Mouse (Mus musculus): Measurements from ENCODE around the gene Plxna2.
A peak's percentile ranks its signal among the peaks of the same experiment; 100 is the strongest.

The Plxna2 gene

GRCm38 (mm10) chr1:194665715-194666114 lies 47.7 kb downstream of the Plxna2 start:
- no peak for DNase-seq

GRCm38 (mm10) chr1:194671783-194672524 lies 53.9 kb downstream of the Plxna2 start:
- peak; percentile 35 to 47 for DNase-seq

GRCm38 (mm10) chr1:194672525-194672894 lies 54.5 kb downstream of the Plxna2 start:
- DNase-seq = no peak

GRCm38 (mm10) chr1:194673229-194673628 lies 55.2 kb downstream of the Plxna2 start:
- DNase-seq = no peak

- DNase-seq = peak; percentile 61 to 68
Observed at GRCm38 (mm10) chr1:194675106-194675890, 57.3 kb downstream of the Plxna2 start.

GRCm38 (mm10) chr1:194675891-194676200 lies 57.8 kb downstream of the Plxna2 start:
- no peak for DNase-seq

- DNase-seq = peak; percentile 65 to 80
Observed at GRCm38 (mm10) chr1:194677878-194678277, 59.9 kb downstream of the Plxna2 start.

- no peak for DNase-seq
Observed at GRCm38 (mm10) chr1:194679147-194679546, 61.1 kb downstream of the Plxna2 start.

- DNase-seq = no peak
Observed at GRCm38 (mm10) chr1:194680136-194680535, 62.1 kb downstream of the Plxna2 start.

- no peak for DNase-seq
Observed at GRCm38 (mm10) chr1:194682021-194682420, 64.0 kb downstream of the Plxna2 start.

- no peak for DNase-seq
Observed at GRCm38 (mm10) chr1:194683132-194683531, 65.1 kb downstream of the Plxna2 start.

- DNase-seq = no peak
Observed at GRCm38 (mm10) chr1:194685896-194686295, 67.9 kb downstream of the Plxna2 start.

- no peak for DNase-seq
Observed at GRCm38 (mm10) chr1:194687746-194688145, 69.7 kb downstream of the Plxna2 start.

GRCm38 (mm10) chr1:194688161-194688560 lies 70.1 kb downstream of the Plxna2 start:
- DNase-seq = no peak

GRCm38 (mm10) chr1:194693063-194693462 lies 75.0 kb downstream of the Plxna2 start:
- no peak for DNase-seq

- no peak for DNase-seq
Observed at GRCm38 (mm10) chr1:194693488-194693887, 75.5 kb downstream of the Plxna2 start.

GRCm38 (mm10) chr1:194694805-194695204 lies 76.8 kb downstream of the Plxna2 start:
- DNase-seq = no peak

GRCm38 (mm10) chr1:194697439-194697838 lies 79.4 kb downstream of the Plxna2 start:
- DNase-seq = no peak

- no peak for DNase-seq
Observed at GRCm38 (mm10) chr1:194699321-194699720, 81.3 kb downstream of the Plxna2 start.

GRCm38 (mm10) chr1:194703235-194703634 lies 85.2 kb downstream of the Plxna2 start:
- no peak for DNase-seq

GRCm38 (mm10) chr1:194704171-194704855 lies 86.3 kb downstream of the Plxna2 start:
- DNase-seq = no peak

GRCm38 (mm10) chr1:194706566-194706965 lies 88.5 kb downstream of the Plxna2 start:
- no peak for DNase-seq

GRCm38 (mm10) chr1:194712373-194712772 lies 94.4 kb downstream of the Plxna2 start:
- no peak for DNase-seq

All from kidney, adult 8-10 months (tissue).